Mouse (Mus musculus): ENCODE results near the gene Slc16a2. TPM values are rescaled to one million over a fixed set of nuclear protein-coding genes. Genes with fewer than 3 reads are reported as not detected.

Gene Slc16a2
- 172 and 207 TPM in 2 replicates for polyA plus RNA-seq (2012; rRNA removed)

- H3K4me3 ChIP-seq (ENCODE audit: insufficient read depth, low read depth, low read length), result peak within 1 kb of the TSS; percentile 95
- peaks cover 3% of the 10 kb centered on the region; the same call in 1 of the 2 replicates for H3K4me1 ChIP-seq (ENCODE audit: control insufficient read depth, insufficient read depth, low read length)
- H3K36me3 ChIP-seq (ENCODE audit: control insufficient read depth, insufficient read depth, low read length), result no peaks in the 10 kb centered on the region
- peak within 1 kb of the TSS; percentile 100 for H3K27ac ChIP-seq (ENCODE audit: insufficient read depth, low read depth, low read length)
- under 1% methylated on average over 12 of the region's 17 CpGs for WGBS
- TF ChIP-seq CTCF (conservative IDR thresholded peaks at IDR 0.05; ENCODE audit: insufficient read depth, insufficient read length, low read depth, low read length) (no peak), POLR2A (IDR thresholded peaks at IDR 0.05; ENCODE audit: low read depth, low read length) (peak; percentile 67)
- DNase-seq, result peak; percentile 77
- H3K27me3 ChIP-seq (replicated peaks; ENCODE audit: control insufficient read depth, insufficient read depth, low read length), result no peaks in the 10 kb centered on the region
These were observed at the start of gene Slc16a2 for GRCm38 (mm10) chrX:103821832-103822196. TSS of gene Slc16a2 (minus strand) at chrX:103821983.

- H3K27ac ChIP-seq (ENCODE audit: insufficient read depth, low read depth, low read length), result no peak overlapping the region
- WGBS, result 45% methylated on average over 2 of the region's 2 CpGs
- TF ChIP-seq POLR2A (IDR thresholded peaks at IDR 0.05; ENCODE audit: low read depth, low read length) (no peak), CTCF (conservative IDR thresholded peaks at IDR 0.05; ENCODE audit: insufficient read depth, insufficient read length, low read depth, low read length) (no peak)
- H3K27me3 ChIP-seq (replicated peaks; ENCODE audit: control insufficient read depth, insufficient read depth, low read length), result no peaks in the 10 kb centered on the region
- no peak for DNase-seq
- H3K4me1 ChIP-seq (ENCODE audit: control insufficient read depth, insufficient read depth, low read length), result no peaks in the 10 kb centered on the region
- no peak overlapping the region for H3K4me3 ChIP-seq (ENCODE audit: insufficient read depth, low read depth, low read length)
- no peaks in the 10 kb centered on the region for H3K36me3 ChIP-seq (ENCODE audit: control insufficient read depth, insufficient read depth, low read length)
These were observed 41.7 kb upstream of the Slc16a2 start for GRCm38 (mm10) chrX:103863502-103863901.

GRCm38 (mm10) chrX:103862877-103863276 lies 41.1 kb upstream of the Slc16a2 start:
- H3K36me3 ChIP-seq (ENCODE audit: control insufficient read depth, insufficient read depth, low read length), result no peaks in the 10 kb centered on the region
- DNase-seq, result no peak
- H3K27ac ChIP-seq (ENCODE audit: insufficient read depth, low read depth, low read length), result no peak overlapping the region
- H3K4me3 ChIP-seq (ENCODE audit: insufficient read depth, low read depth, low read length), result no peak overlapping the region
- H3K4me1 ChIP-seq (ENCODE audit: control insufficient read depth, insufficient read depth, low read length), result no peaks in the 10 kb centered on the region
- 93% methylated on average over 3 of the region's 3 CpGs for WGBS
- no peaks in the 10 kb centered on the region for H3K27me3 ChIP-seq (replicated peaks; ENCODE audit: control insufficient read depth, insufficient read depth, low read length)
- TF ChIP-seq CTCF (conservative IDR thresholded peaks at IDR 0.05; ENCODE audit: insufficient read depth, insufficient read length, low read depth, low read length) (no peak), POLR2A (IDR thresholded peaks at IDR 0.05; ENCODE audit: low read depth, low read length) (no peak)

- WGBS, result 22% methylated on average over 2 of the region's 2 CpGs
These were observed 23.5 kb upstream of the Slc16a2 start for GRCm38 (mm10) chrX:103845266-103845665.

GRCm38 (mm10) chrX:103828836-103829235 lies 7.1 kb upstream of the Slc16a2 start:
- no peak overlapping the region for H3K4me3 ChIP-seq (ENCODE audit: insufficient read depth, low read depth, low read length)
- 57% methylated on average over 2 of the region's 2 CpGs for whole genome bisulfite sequencing
- DNase-seq, result peak; percentile 80
- TF ChIP-seq POLR2A (IDR thresholded peaks at IDR 0.05; ENCODE audit: low read depth, low read length) (no peak), CTCF (conservative IDR thresholded peaks at IDR 0.05; ENCODE audit: insufficient read depth, insufficient read length, low read depth, low read length) (no peak)
- no peaks in the 10 kb centered on the region for H3K36me3 ChIP-seq (ENCODE audit: control insufficient read depth, insufficient read depth, low read length)
- H3K27ac ChIP-seq (ENCODE audit: insufficient read depth, low read depth, low read length), result peak overlapping the region; percentile 71
- no peaks in the 10 kb centered on the region for H3K4me1 ChIP-seq (ENCODE audit: control insufficient read depth, insufficient read depth, low read length)
- no peaks in the 10 kb centered on the region for H3K27me3 ChIP-seq (replicated peaks; ENCODE audit: control insufficient read depth, insufficient read depth, low read length)

More at GRCm38 (mm10) chrX:103845266-103845665, 23.5 kb upstream of the Slc16a2 start:
- no peaks in the 10 kb centered on the region for H3K4me1 ChIP-seq (ENCODE audit: control insufficient read depth, insufficient read depth, low read length)
- no peaks in the 10 kb centered on the region for H3K36me3 ChIP-seq (ENCODE audit: control insufficient read depth, insufficient read depth, low read length)
- peak; percentile 56 for DNase-seq
- no peaks in the 10 kb centered on the region for H3K27me3 ChIP-seq (replicated peaks; ENCODE audit: control insufficient read depth, insufficient read depth, low read length)
- TF ChIP-seq CTCF (conservative IDR thresholded peaks at IDR 0.05; ENCODE audit: insufficient read depth, insufficient read length, low read depth, low read length), result 0 out of 2 replicates have a peak, but pooled peaks have one; percentile 5
- no peak for TF ChIP-seq POLR2A (IDR thresholded peaks at IDR 0.05; ENCODE audit: low read depth, low read length)
- no peak overlapping the region for H3K4me3 ChIP-seq (ENCODE audit: insufficient read depth, low read depth, low read length)
- no peak overlapping the region for H3K27ac ChIP-seq (ENCODE audit: insufficient read depth, low read depth, low read length)

- no peaks in the 10 kb centered on the region for H3K36me3 ChIP-seq (ENCODE audit: control insufficient read depth, insufficient read depth, low read length)
- no peaks in the 10 kb centered on the region for H3K27me3 ChIP-seq (replicated peaks; ENCODE audit: control insufficient read depth, insufficient read depth, low read length)
- DNase-seq, result peak; percentile 83
- TF ChIP-seq CTCF (conservative IDR thresholded peaks at IDR 0.05; ENCODE audit: insufficient read depth, insufficient read length, low read depth, low read length), result no peak
- no peak for TF ChIP-seq POLR2A (IDR thresholded peaks at IDR 0.05; ENCODE audit: low read depth, low read length)
- peaks cover 3% of the 10 kb centered on the region; the same call in 1 of the 2 replicates for H3K4me1 ChIP-seq (ENCODE audit: control insufficient read depth, insufficient read depth, low read length)
- WGBS, result under 1% methylated on average over 19 of the region's 20 CpGs
- H3K4me3 ChIP-seq (ENCODE audit: insufficient read depth, low read depth, low read length), result peak overlapping the region; percentile 95
- peak overlapping the region; percentile 100 for H3K27ac ChIP-seq (ENCODE audit: insufficient read depth, low read depth, low read length)
These were observed 558 bp upstream of the Slc16a2 start for GRCm38 (mm10) chrX:103822271-103822811.

- DNase-seq, result peak; percentile 17
- Histone ChIP-seq H3K4me1 (ENCODE audit: control insufficient read depth, insufficient read depth, low read length) (peaks cover 3% of the 10 kb centered on the region; the same call in 1 of the 2 replicates), H3K36me3 (ENCODE audit: control insufficient read depth, insufficient read depth, low read length) (no peaks in the 10 kb centered on the region), H3K27me3 (replicated peaks; ENCODE audit: control insufficient read depth, insufficient read depth, low read length) (no peaks in the 10 kb centered on the region), H3K27ac (ENCODE audit: insufficient read depth, low read depth, low read length) (peak overlapping the region; percentile 81), H3K4me3 (ENCODE audit: insufficient read depth, low read depth, low read length) (peak overlapping the region; percentile 95)
- TF ChIP-seq POLR2A (IDR thresholded peaks at IDR 0.05; ENCODE audit: low read depth, low read length) (no peak), CTCF (conservative IDR thresholded peaks at IDR 0.05; ENCODE audit: insufficient read depth, insufficient read length, low read depth, low read length) (no peak)
- WGBS, result 0% methylated on average over 26 of the region's 37 CpGs
These were observed 470 bp downstream of the Slc16a2 start for GRCm38 (mm10) chrX:103821195-103821831.
